Mouse (Mus musculus) myocyte (in vitro differentiated cells): ENCODE measurements around the gene Cfl1.

Source experiments
- CEBPB ChIP-seq: IDR thresholded peaks from 2 replicates; pipeline ENCODE4 v1.6.1; 2011; ENCODE audit warnings: mild to moderate bottlenecking, moderate library complexity; ENCODE audit not compliant: poor library complexity, insufficient read depth, severe bottlenecking
- E2F4 ChIP-seq: IDR thresholded peaks from one replicate; pipeline ENCODE4 v1.6.1; 2011; ENCODE audit warnings: mild to moderate bottlenecking, control low read depth, moderate library complexity; ENCODE audit not compliant: insufficient read depth
- POLR2A ChIP-seq: IDR thresholded peaks from one replicate; pipeline ENCODE4 v1.6.1; 2011; ENCODE audit warnings: low read depth, mild to moderate bottlenecking, control low read depth, moderate library complexity; ENCODE audit not compliant: insufficient read length
- SRF ChIP-seq: IDR thresholded peaks from one replicate; pipeline ENCODE4 v1.6.1; 2011; ENCODE audit warnings: low read depth; ENCODE audit not compliant: control insufficient read depth, insufficient read length
- TCF12 ChIP-seq: IDR thresholded peaks from one replicate; pipeline ENCODE4 v1.6.1; 2011; ENCODE audit warnings: mild to moderate bottlenecking, control low read depth; ENCODE audit not compliant: poor library complexity, insufficient read depth, severe bottlenecking
- TCF3 ChIP-seq: IDR thresholded peaks from one replicate; pipeline ENCODE4 v1.6.1; 2011; ENCODE audit warnings: low read depth, control low read depth; ENCODE audit not compliant: insufficient read length
- USF1 ChIP-seq: IDR thresholded peaks from one replicate; pipeline ENCODE4 v1.6.1; 2011; ENCODE audit warnings: low read depth, mild to moderate bottlenecking, control low read depth, moderate library complexity

DNA sequence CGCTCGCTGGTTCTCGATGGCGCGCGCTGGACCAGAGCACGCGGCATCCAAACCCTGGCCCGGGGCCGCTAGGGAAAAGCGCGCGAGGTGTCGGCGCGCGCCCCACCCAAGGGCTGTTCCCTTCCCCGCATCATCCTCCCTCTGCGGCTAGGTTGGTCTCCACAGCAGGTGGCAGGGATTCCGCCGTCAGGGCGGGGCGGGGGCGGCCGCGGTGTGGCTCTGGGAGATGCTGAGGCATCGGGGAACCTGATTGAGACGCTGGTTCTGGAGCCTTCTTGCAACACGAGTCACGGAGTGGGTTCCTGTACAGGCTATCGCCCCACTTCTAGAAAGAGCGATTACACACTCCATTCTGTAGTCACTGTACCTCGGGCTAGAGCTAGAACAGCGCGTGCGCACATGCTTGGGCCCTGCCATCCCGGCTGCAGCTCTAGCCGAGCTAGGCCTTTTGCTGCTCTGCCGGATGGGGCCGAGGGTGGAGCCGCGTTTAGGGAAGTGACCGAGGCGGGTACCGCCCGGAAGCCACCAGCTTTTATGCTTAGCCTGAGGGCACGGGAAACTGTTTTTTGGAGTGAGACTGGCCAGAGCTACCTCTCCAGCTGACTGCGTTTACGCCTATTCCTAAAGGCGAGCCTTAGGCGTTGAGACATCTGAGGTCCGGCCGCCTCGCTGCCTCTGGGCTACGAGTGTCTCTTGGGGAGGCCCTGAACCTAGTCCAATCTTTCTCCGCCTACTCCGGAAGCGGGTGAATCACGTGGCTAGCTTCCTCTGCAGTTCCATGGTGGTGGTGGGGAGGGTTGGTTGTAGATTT lies 848 bp downstream of the Cfl1 start:
- TF ChIP-seq TCF3 = no peak
- no peak for TF ChIP-seq CEBPB
- no peak for TF ChIP-seq E2F4
- TF ChIP-seq POLR2A = peak; percentile 81
- TF ChIP-seq TCF12 = no peak
- TF ChIP-seq USF1 = peak; percentile 96
- TF ChIP-seq SRF = peak; percentile 43
